In genomic region chr7:126963548-126964286, GRCm38 (mm10) we compare ENCODE assay signal across 8 mouse cellular contexts. TPM values are rescaled to one million over a fixed set of nuclear protein-coding genes. Genes with fewer than 3 reads are reported as not detected.
DNase-seq lines count a peak whose midpoint lies in the region; ATAC-seq and TF ChIP-seq lines count a peak whose summit lies in the region.

No protein-coding gene starts in this region.

- ATAC-seq in heart, embryonic 12.5 days (ENCODE audit: insufficient number of reproducible peaks, low FRiP score) = no peak
- no peak for ATAC-seq in activated CD4-positive, CD25-positive, alpha-beta regulatory T cell, adult 4 months

- TF ChIP-seq CTCF in CH12.LX (conservative IDR thresholded peaks at IDR 0.05 in 1 of 2, IDR thresholded peaks at IDR 0.05 in 1 of 2; ENCODE audit: low read depth in 2 of 2, low read length in 2 of 2) = peak in 1 of 2 experiments; percentile 72; a peak in 2 of 4 replicates
- peak; percentile 58 for TF ChIP-seq CTCF in brain, embryonic 14.5 days (IDR thresholded peaks at IDR 0.05; ENCODE audit: borderline replicate concordance, extremely low read depth, insufficient read depth, insufficient read length)

- no peak for TF ChIP-seq POLR2A in CH12.LX (IDR thresholded peaks at IDR 0.05; ENCODE audit: low read depth, low read length)
- TF ChIP-seq POLR2A in brain, embryonic 14.5 days (IDR thresholded peaks at IDR 0.05; ENCODE audit: borderline replicate concordance, extremely low read depth, insufficient read depth, insufficient read length, poor library complexity, severe bottlenecking) = no peak

- TF ChIP-seq EP300 in CH12.LX (IDR thresholded peaks at IDR 0.05; ENCODE audit: low read length) = peak; percentile 96

- TF ChIP-seq RAD21 in CH12.LX (IDR thresholded peaks at IDR 0.05; ENCODE audit: low read depth, low read length) = peak; percentile 63

- H3K9me3 ChIP-seq in heart, embryonic 12.5 days (replicated peaks) = no peaks in the 10 kb centered on the region
- no peaks in the 10 kb centered on the region for H3K9me3 ChIP-seq in CH12.LX (replicated peaks; ENCODE audit: low read length)

- no peaks in the 10 kb centered on the region for H3K79me2 ChIP-seq in CH12.LX (replicated peaks; ENCODE audit: control insufficient read depth, extremely low read depth, insufficient read depth, poor library complexity, severe bottlenecking)

- 0 out of 2 replicates have a peak overlapping the region, but pooled peaks have one; percentile 13 for H3K9ac ChIP-seq in heart, embryonic 12.5 days
- H3K9ac ChIP-seq in CH12.LX (ENCODE audit: insufficient read depth, low read depth) = no peak overlapping the region

- 0 out of 2 replicates have a peak overlapping the region, but pooled peaks have one; percentile 19 for H3K4me2 ChIP-seq in heart, embryonic 12.5 days
- H3K4me2 ChIP-seq in CH12.LX (ENCODE audit: insufficient read depth, low read depth, poor library complexity, severe bottlenecking) = no peak overlapping the region

- no peaks in the 10 kb centered on the region for H3K36me3 ChIP-seq in heart, embryonic 12.5 days
- H3K36me3 ChIP-seq in CH12.LX (replicated peaks in 1 of 2; ENCODE audit: control insufficient read depth in 1 of 2, insufficient read depth in 1 of 2, low read length in 1 of 2) = peaks cover 52 to 83% of the 10 kb centered on the region in 2 experiments

- no peak overlapping the region for H3K4me3 ChIP-seq in heart, embryonic 12.5 days
- H3K4me3 ChIP-seq in CH12.LX (replicated peaks in 1 of 3; ENCODE audit: low read depth in 2 of 3, low read length in 2 of 3, poor library complexity in 1 of 3) = no peak overlapping the region

- H3K4me1 ChIP-seq in heart, embryonic 12.5 days (replicated peaks) = no peaks in the 10 kb centered on the region
- H3K4me1 ChIP-seq in CH12.LX (ENCODE audit: control insufficient read depth in 1 of 2, insufficient read depth in 2 of 2) = peaks cover 17 to 53% of the 10 kb centered on the region in 2 experiments

- WGBS in heart, embryonic 12.5 days = 23% methylated on average over 19 of the region's 19 CpGs

- DNase-seq in heart, adult 9 months (ENCODE audit: low spot score in 2 of 2) = no peak
- peak; percentile 89 for DNase-seq in CH12.LX (ENCODE audit: extremely low read depth)
- DNase-seq in brain, embryonic 14.5 days (ENCODE audit: low read depth) = peak; percentile 47
- DNase-seq in kidney, adult 11 months = peak; percentile 38
- peak; percentile 65 for DNase-seq in lung, postnatal 14 days
- no peak for DNase-seq in T-cell, adult 2 months (ENCODE audit: low spot score)

- no peak overlapping the region for H3K27ac ChIP-seq in heart, embryonic 12.5 days (ENCODE audit: poor library complexity, severe bottlenecking)
- H3K27ac ChIP-seq in CH12.LX (ENCODE audit: insufficient read depth, low read depth) = peak overlapping the region; percentile 56

- in situ Hi-C loops in CH12.LX (cut with MboI; ENCODE audit: low pct_ligation_motif_present, low pct_unique_long_range_greater_than_20kb, low sequenced_read_pairs) = loop anchor here (5.0 to 10.0 kb wide), 2 partner anchors 54 to 259 kb away; partner anchors contain the start of genes Coro1a, Pagr1a and Pagr1b

- peaks cover 36% of the 10 kb centered on the region for H3K27me3 ChIP-seq in heart, embryonic 12.5 days (replicated peaks)
- no peaks in the 10 kb centered on the region for H3K27me3 ChIP-seq in CH12.LX (replicated peaks)

- dilution Hi-C loops in CH12.LX (cut with MboI; ENCODE audit: extremely low pct_ligation_motif_present, extremely low pct_unique_long_range_greater_than_20kb, low sequenced_read_pairs) = no loop called here

TF ChIP-seq in CH12.LX, 34 proteins besides CTCF, POLR2A, EP300 and RAD21 (continues in another document):
- peak; percentile 34; the same call in 1 of the 2 replicates for TF ChIP-seq SIN3A (IDR thresholded peaks at IDR 0.05; ENCODE audit: low read length)
- TF ChIP-seq ZNF384 (IDR thresholded peaks at IDR 0.05; ENCODE audit: low read depth, low read length) = peak; percentile 93
- TF ChIP-seq NELFE (IDR thresholded peaks at IDR 0.05; ENCODE audit: low read depth, low read length) = 0 out of 2 replicates have a peak, but pooled peaks have one; percentile 10
- no peak for TF ChIP-seq USF1 (IDR thresholded peaks at IDR 0.05; ENCODE audit: low read depth, low read length)
- 0 out of 2 replicates have a peak, but pooled peaks have one; percentile 18 for TF ChIP-seq MAZ (IDR thresholded peaks at IDR 0.05; ENCODE audit: low read depth, low read length)
- TF ChIP-seq USF2 (conservative IDR thresholded peaks at IDR 0.05; ENCODE audit: low read depth, low read length) = no peak
- peak; percentile 43; the same call in 1 of the 2 replicates for TF ChIP-seq BHLHE40 (IDR thresholded peaks at IDR 0.05; ENCODE audit: low read depth, low read length)
- peak; percentile 37; the same call in 1 of the 2 replicates for TF ChIP-seq MXI1 (IDR thresholded peaks at IDR 0.05; ENCODE audit: low read depth, low read length)
- 0 out of 2 replicates have a peak, but pooled peaks have one; percentile 13 for TF ChIP-seq MEF2A (IDR thresholded peaks at IDR 0.05; ENCODE audit: borderline replicate concordance, low read depth, low read length)
- TF ChIP-seq TBP (conservative IDR thresholded peaks at IDR 0.05; ENCODE audit: low read depth, low read length) = 0 out of 2 replicates have a peak, but pooled peaks have one; percentile 12
- no peak for TF ChIP-seq ETS1 (conservative IDR thresholded peaks at IDR 0.05; ENCODE audit: low read depth, low read length)
- TF ChIP-seq JUN (IDR thresholded peaks at IDR 0.05; ENCODE audit: insufficient read depth, low read depth, low read length) = no peak
- TF ChIP-seq JUND (conservative IDR thresholded peaks at IDR 0.05; ENCODE audit: low read depth, low read length) = no peak
- TF ChIP-seq CHD2 (IDR thresholded peaks at IDR 0.05; ENCODE audit: low read length) = 0 out of 2 replicates have a peak, but pooled peaks have one; percentile 20
- TF ChIP-seq RCOR1 (conservative IDR thresholded peaks at IDR 0.05; ENCODE audit: low read depth, low read length) = no peak
- no peak for TF ChIP-seq ZC3H11A (IDR thresholded peaks at IDR 0.05; ENCODE audit: low read depth, low read length)
- no peak for TF ChIP-seq ELF1 (IDR thresholded peaks at IDR 0.05; ENCODE audit: low read depth, low read length)
- TF ChIP-seq ZKSCAN1 (IDR thresholded peaks at IDR 0.05; ENCODE audit: borderline replicate concordance, low read depth, low read length) = no peak
- TF ChIP-seq POLR2AphosphoS2 (IDR thresholded peaks at IDR 0.05; ENCODE audit: low read depth, low read length) = no peak
- TF ChIP-seq PAX5 (IDR thresholded peaks at IDR 0.05; ENCODE audit: low read length) = no peak
- 0 out of 2 replicates have a peak, but pooled peaks have one; percentile 16 for TF ChIP-seq MYC (IDR thresholded peaks at IDR 0.05; ENCODE audit: low read depth, low read length)
- TF ChIP-seq NRF1 (IDR thresholded peaks at IDR 0.05; ENCODE audit: low read depth, low read length) = no peak
- TF ChIP-seq ZMIZ1 (IDR thresholded peaks at IDR 0.05; ENCODE audit: low read depth, low read length) = no peak; the same call in 1 of the 2 replicates
- TF ChIP-seq GABPA (IDR thresholded peaks at IDR 0.05; ENCODE audit: insufficient replicate concordance, low read depth, low read length) = no peak
- no peak for TF ChIP-seq E2F4 (IDR thresholded peaks at IDR 0.05; ENCODE audit: insufficient replicate concordance, low read depth, low read length)
- TF ChIP-seq HCFC1 (IDR thresholded peaks at IDR 0.05; ENCODE audit: low read depth, low read length) = peak; percentile 20; the same call in 1 of the 2 replicates

RNA-seq across cellular contexts. Expression of gene Cdipt, which starts 12.0 kb away (rescaled TPM):
- polyA plus RNA-seq in heart, embryonic 12.5 days (2016; fragmentation: Nextera tagmentation; extraction: Ambion mirVana) = 70.2 and 75.5 TPM in 2 replicates
- total RNA-seq in CH12.LX (2012; rRNA removed) = 72.8 and 86.2 TPM in 2 replicates
- 100 and 108 TPM in 2 replicates for total RNA-seq in CH12.LX (2014; rRNA removed)
- 120 and 138 TPM in 2 replicates for polyA plus RNA-seq in CH12.LX (2012; ENCODE audit: insufficient read length, low read depth)
- polyA plus RNA-seq in brain, embryonic 14.5 days (2012; rRNA removed) = 153 and 166 TPM in 2 replicates
- 100 to 1,000 TPM; 119 to 136 TPM for polyA plus RNA-seq in activated CD4-positive, CD25-positive, alpha-beta regulatory T cell, adult 4 months (2017; shearing (Covaris generic))

RNA-seq across cellular contexts. Expression of gene Cdiptos, which starts 12.2 kb away (rescaled TPM):
- polyA plus RNA-seq in heart, embryonic 12.5 days (2016; fragmentation: Nextera tagmentation; extraction: Ambion mirVana) = 0.70 and 1.3 TPM in 2 replicates
- 0.46 and 0.47 TPM in 2 replicates for total RNA-seq in CH12.LX (2012; rRNA removed)
- not detected in 2 replicates for total RNA-seq in CH12.LX (2014; rRNA removed)
- polyA plus RNA-seq in CH12.LX (2012; ENCODE audit: insufficient read length, low read depth) = 0.31 and 0.97 TPM in 2 replicates
- polyA plus RNA-seq in brain, embryonic 14.5 days (2012; rRNA removed) = 0.59 and 1.0 TPM in 2 replicates
- polyA plus RNA-seq in activated CD4-positive, CD25-positive, alpha-beta regulatory T cell, adult 4 months (2017; shearing (Covaris generic)) = 1 to 10 TPM in 1 of 2 experiments, under 1 TPM in 1; 0.37 to 1.5 TPM

RNA-seq across cellular contexts. Expression of gene Sez6l2, which starts 13.4 kb away (rescaled TPM):
- polyA plus RNA-seq in heart, embryonic 12.5 days (2016; fragmentation: Nextera tagmentation; extraction: Ambion mirVana) = 0.11 TPM in 1 of 2 replicates, not detected in the other
- 7.2 and 8.8 TPM in 2 replicates for total RNA-seq in CH12.LX (2012; rRNA removed)
- 8.9 and 9.9 TPM in 2 replicates for total RNA-seq in CH12.LX (2014; rRNA removed)
- polyA plus RNA-seq in CH12.LX (2012; ENCODE audit: insufficient read length, low read depth) = 29.2 and 29.3 TPM in 2 replicates
- 84.2 and 129 TPM in 2 replicates for polyA plus RNA-seq in brain, embryonic 14.5 days (2012; rRNA removed)
- polyA plus RNA-seq in activated CD4-positive, CD25-positive, alpha-beta regulatory T cell, adult 4 months (2017; shearing (Covaris generic)) = under 1 TPM; 0.17 to 0.58 TPM

RNA-seq across cellular contexts. Expression of gene Asphd1, which starts 14.3 kb away (rescaled TPM):
- not detected in 2 replicates for polyA plus RNA-seq in heart, embryonic 12.5 days (2016; fragmentation: Nextera tagmentation; extraction: Ambion mirVana)
- total RNA-seq in CH12.LX (2012; rRNA removed) (0.08 TPM in 1 of 2 replicates, not detected in the other), CH12.LX (2014; rRNA removed) (not detected in 2 replicates)
- 1.3 and 1.8 TPM in 2 replicates for polyA plus RNA-seq in CH12.LX (2012; ENCODE audit: insufficient read length, low read depth)
- 21.0 and 21.2 TPM in 2 replicates for polyA plus RNA-seq in brain, embryonic 14.5 days (2012; rRNA removed)
- under 1 TPM in 1 of 2 experiments, not detected in 1; 0.46 TPM for polyA plus RNA-seq in activated CD4-positive, CD25-positive, alpha-beta regulatory T cell, adult 4 months (2017; shearing (Covaris generic))

RNA-seq across cellular contexts. Expression of gene Kctd13, which starts 35.0 kb away (rescaled TPM):
- polyA plus RNA-seq in heart, embryonic 12.5 days (2016; fragmentation: Nextera tagmentation; extraction: Ambion mirVana) = 16.1 and 17.3 TPM in 2 replicates
- total RNA-seq in CH12.LX (2012; rRNA removed) (35.0 and 37.5 TPM in 2 replicates), CH12.LX (2014; rRNA removed) (16.4 and 19.0 TPM in 2 replicates)
- 35.2 and 40.4 TPM in 2 replicates for polyA plus RNA-seq in CH12.LX (2012; ENCODE audit: insufficient read length, low read depth)
- 91.1 and 108 TPM in 2 replicates for polyA plus RNA-seq in brain, embryonic 14.5 days (2012; rRNA removed)
- 1 to 10 TPM; 7.7 to 8.4 TPM for polyA plus RNA-seq in activated CD4-positive, CD25-positive, alpha-beta regulatory T cell, adult 4 months (2017; shearing (Covaris generic))

Comparison
In these comparisons a context has a peak if more than half of its experiments do, and no peak if none do; other contexts are left out.
1. DNase-seq: peak in CH12.LX (single experiment), brain, embryonic 14.5 days (single experiment), kidney, adult 11 months (single experiment) and lung, postnatal 14 days (single experiment); none in heart, adult 9 months (0 of 2) and T-cell, adult 2 months (single experiment).
2. RNA of gene Sez6l2, which starts 13.4 kb away (polyA plus RNA-seq): 84.2 to 129 TPM in brain, embryonic 14.5 days and 29.2 to 29.3 TPM in CH12.LX; 0.17 to 0.58 TPM in activated CD4-positive, CD25-positive, alpha-beta regulatory T cell, adult 4 months and 0.11 TPM in heart, embryonic 12.5 days; every median in the first group is over 10 times any median in the second.